Mouse (Mus musculus) layer of hippocampus, postnatal 36 days (tissue): ENCODE results near the gene Fars2. TPM values are rescaled to one million over a fixed set of nuclear protein-coding genes. Genes with fewer than 3 reads are reported as not detected.
A peak's percentile ranks its signal among the peaks of the same experiment; 100 is the strongest.

ENCODE experiments used
- DNase-seq, 2 experiments: peaks; one replicate each; pipeline ENCODE4 v3.0.0; 2022
- total RNA-seq, 2 experiments: library from RNA; stranded (reverse); gene quantifications; 2 replicates each; pipeline ENCODE4 v1.2.3; 2021

Gene Fars2
- total RNA-seq, 2 experiments from 2014 or later = 37.4 to 39.0 TPM

GRCm38 (mm10) chr13:36733566-36733965 is 616.4 kb downstream of the Fars2 start:
- DNase-seq = no peak

GRCm38 (mm10) chr13:36733989-36734690 is 616.9 kb downstream of the Fars2 start:
- DNase-seq = peak in 1 of 2 experiments; percentile 37

DNA sequence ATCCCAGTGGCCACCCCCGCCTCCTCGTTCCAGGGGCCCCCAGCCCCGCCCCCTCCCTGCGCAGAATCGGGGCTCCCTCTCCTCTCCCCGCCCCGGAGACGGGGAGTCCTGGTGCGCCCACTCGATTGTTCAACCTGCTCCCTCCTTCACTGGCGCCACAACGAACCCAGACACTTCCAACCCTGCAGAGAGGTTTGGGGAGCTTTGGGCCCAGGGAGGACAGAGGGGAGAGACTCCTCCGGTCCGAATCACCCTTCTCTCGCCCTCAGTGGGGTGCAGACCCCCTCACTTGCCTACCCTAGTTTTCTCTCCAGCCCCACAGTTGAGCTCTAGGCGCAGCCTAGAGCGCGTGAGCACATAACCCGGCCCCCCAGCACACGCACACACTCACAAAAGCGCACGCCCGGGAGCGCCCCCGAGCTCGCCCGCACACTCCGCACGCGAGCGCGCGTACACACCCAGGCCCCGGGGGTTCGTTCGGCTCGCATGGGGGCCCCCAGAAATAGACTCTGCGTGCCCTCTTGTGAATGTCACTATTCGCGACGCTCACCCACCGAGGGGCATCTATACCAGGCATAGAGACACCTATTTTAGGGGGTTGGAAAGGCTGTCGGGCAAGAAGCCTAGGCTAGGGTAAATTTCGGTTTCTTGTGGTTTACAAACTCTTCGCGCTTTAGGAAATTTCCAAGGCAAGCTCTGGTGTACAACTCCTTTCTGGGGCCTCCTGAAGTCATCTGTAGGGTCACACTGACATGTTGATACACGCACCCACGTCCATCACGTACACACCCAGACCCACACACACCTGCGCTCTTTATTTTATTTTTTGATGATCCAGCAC is 617.7 kb downstream of the Fars2 start, which contains the start of gene Nrn1:
Gene Nrn1, minus strand, starts transcription at position 401 of the 841 bp plus-strand sequence.
- peak; percentile 60 to 66 for DNase-seq

GRCm38 (mm10) chr13:36735901-36736618 is 618.8 kb downstream of the Fars2 start:
- DNase-seq = peak; percentile 67 to 70

GRCm38 (mm10) chr13:36736619-36736996 is 619.4 kb downstream of the Fars2 start:
- DNase-seq = peak in 1 of 2 experiments; percentile 35

- DNase-seq = no peak
Observed at GRCm38 (mm10) chr13:36750056-36750455, 632.8 kb downstream of the Fars2 start.

- no peak for DNase-seq
Observed at GRCm38 (mm10) chr13:36751861-36752260, 634.6 kb downstream of the Fars2 start.

DNA sequence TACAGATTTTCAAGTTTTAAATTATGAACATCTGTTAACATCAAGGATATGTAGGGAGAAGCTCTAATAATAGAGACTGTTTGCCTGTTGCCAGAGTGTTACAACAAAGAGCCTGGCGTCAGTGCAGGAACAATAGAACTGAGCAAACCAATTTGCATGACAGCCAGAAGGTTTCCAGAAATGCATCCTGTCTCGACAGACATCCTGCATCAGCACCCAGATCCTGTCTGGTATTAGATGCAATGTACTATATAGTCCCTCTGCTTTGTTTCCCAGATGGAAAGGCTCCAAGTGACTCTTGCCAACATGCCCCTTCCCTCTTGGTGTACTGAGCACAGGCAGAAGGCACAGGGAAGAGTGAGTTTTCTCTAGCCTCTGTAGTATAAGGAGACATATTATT is 649.6 kb downstream of the Fars2 start:
- DNase-seq = peak; percentile 17 to 29

Other genes starting within 250 kb of the Fars2 start
- 1 to 10 TPM; 6.2 to 9.1 TPM for gene Rpp40, start 211.1 kb upstream of the Fars2 start, total RNA-seq
- gene Ppp1r3g, start 158.6 kb upstream of the Fars2 start, total RNA-seq = 10 to 100 TPM; 10.7 to 13.6 TPM
- gene Lyrm4, start 114 bp downstream of the Fars2 start, total RNA-seq = 10 to 100 TPM; 20.2 to 21.8 TPM